Mouse (Mus musculus): ENCODE measurements at regions not wholly inside any gene's neighbourhood (a gene's known extent, or its start where the extent isn't known, plus 50 kb on each side); places are given as distances from the start of the nearest gene placed in this dataset.

DNA sequence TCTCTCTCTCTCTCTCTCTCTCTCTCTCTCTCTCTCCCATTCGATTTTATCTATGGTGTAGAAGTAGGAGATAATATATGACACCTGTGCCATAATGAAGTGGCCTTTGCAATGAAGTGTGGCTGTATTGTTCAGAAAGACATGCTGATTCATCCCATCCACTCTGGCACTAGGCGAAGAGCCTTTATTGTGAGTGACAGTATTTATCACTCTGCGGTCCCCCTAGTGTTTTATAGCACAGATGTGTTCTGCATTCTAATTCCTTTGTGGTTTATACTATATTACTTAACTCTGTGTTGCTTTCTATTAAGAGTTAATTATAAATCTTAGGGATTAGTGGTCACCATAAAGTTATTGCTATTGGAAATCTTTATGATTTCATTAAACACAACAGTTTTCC lies 398.7 kb downstream of the Tmem38b start:
- ATAC-seq (ENCODE audit: low FRiP score) (no peak), DNase-seq (ENCODE audit: low spot score) (no peak)
- H3K4me3 ChIP-seq (ENCODE audit: low read depth, low read length), result no peak overlapping the region
- no peaks in the 10 kb centered on the region for H3K4me1 ChIP-seq (ENCODE audit: insufficient read depth, low read length)
- H3K27me3 ChIP-seq (ENCODE audit: insufficient read depth, low read length), result no peaks in the 10 kb centered on the region
- no peak overlapping the region for H3K9ac ChIP-seq (replicated peaks; ENCODE audit: low read length, poor library complexity, severe bottlenecking)
- H3K9me3 ChIP-seq (ENCODE audit: low read length), result no peaks in the 10 kb centered on the region
- no peak for TF ChIP-seq CTCF (IDR thresholded peaks at IDR 0.05)
- H3K36me3 ChIP-seq (ENCODE audit: insufficient read depth, low read length), result no peaks in the 10 kb centered on the region
- WGBS, result 65% methylated on average over 3 of the region's 3 CpGs
- no peak overlapping the region for H3K4me2 ChIP-seq (ENCODE audit: low read depth, low read length, poor library complexity, severe bottlenecking)
- H3K27ac ChIP-seq (ENCODE audit: low read depth, low read length), result no peak overlapping the region

Data from midbrain, postnatal 0 days (tissue).